Mouse (Mus musculus) lung, embryonic 16.5 days (tissue): ENCODE results near the gene Pnmal1. TPM values are rescaled to one million over a fixed set of nuclear protein-coding genes. Genes with fewer than 3 reads are reported as not detected.

Source experiments
- ATAC-seq: fragments of 200-750 bp; cut with Nextera tagmentation; 2 replicates; pipeline ENCODE4 v1.8.0; 2017; ENCODE audit warnings: low read depth, mild to moderate bottlenecking, moderate library complexity
- H3K27ac ChIP-seq: fragments of 300-500 bp; sonication (generic); 2 replicates; pipeline ENCODE4 v1.5.1; 2014; ENCODE audit warnings: mild to moderate bottlenecking, control low read depth, low read length
- H3K27me3 ChIP-seq: fragments of 300-500 bp; sonication (generic); 2 replicates; pipeline ENCODE4 v1.6.1; 2014; ENCODE audit warnings: low read depth, low read length, mixed read lengths; ENCODE audit not compliant: control insufficient read depth, insufficient read depth
- H3K36me3 ChIP-seq: fragments of 300-500 bp; sonication (generic); 2 replicates; pipeline ENCODE4 v1.6.1; 2014; ENCODE audit warnings: low read length; ENCODE audit not compliant: control insufficient read depth, insufficient read depth
- H3K4me1 ChIP-seq: fragments of 300-500 bp; sonication (generic); replicated peaks from 2 replicates; pipeline ENCODE4 v1.6.1; 2014; ENCODE audit warnings: low read length, mixed read lengths; ENCODE audit not compliant: control insufficient read depth, insufficient read depth
- H3K4me2 ChIP-seq: fragments of 300-500 bp; sonication (generic); 2 replicates; pipeline ENCODE4 v1.6.1; 2014; ENCODE audit warnings: low read depth, low read length, control low read depth
- H3K4me3 ChIP-seq: fragments of 300-500 bp; sonication (generic); 2 replicates; pipeline ENCODE4 v1.5.1; 2014; ENCODE audit warnings: mild to moderate bottlenecking, low read length, control low read depth
- H3K9ac ChIP-seq: fragments of 300-500 bp; sonication (generic); 2 replicates; pipeline ENCODE4 v1.6.1; 2014; ENCODE audit warnings: low read length, control low read depth
- H3K9me3 ChIP-seq: fragments of 300-500 bp; sonication (generic); 2 replicates; pipeline ENCODE4 v1.6.1; 2016; ENCODE audit warnings: low read length; ENCODE audit not compliant: control insufficient read depth
- WGBS: fragments of 180-500 bp; shearing (Covaris S2); extraction: QIAGEN DNeasy Blood & Tissue Kit; methylation state at CpG from one replicate; pipeline ENCODE4 v1.1.7; 2014; 5-methylcytosine and 5-hydroxymethylcytosine counted together
- polyA plus RNA-seq: library from polyadenylated mRNA; unstranded; fragments of >200 nt; fragmentation: Nextera tagmentation; extraction: Ambion mirVana; gene quantifications from 2 replicates; pipeline ENCODE4 v1.2.1, GENCODE M21; 2015

Pnmal1 gene
- polyA plus RNA-seq, 1 experiment from 2014 or later, result 0.20 TPM

- ATAC-seq, result peak; percentile 32
- Histone ChIP-seq H3K9ac (no peak overlapping the region), H3K9me3 (no peaks in the 10 kb centered on the region), H3K4me3 (no peak overlapping the region), H3K36me3 (no peaks in the 10 kb centered on the region), H3K27ac (peak overlapping the region; percentile 15; the same call in 1 of the 2 replicates), H3K4me1 (peaks cover 25% of the 10 kb centered on the region), H3K27me3 (no peaks in the 10 kb centered on the region), H3K4me2 (no peak overlapping the region)
- 37% methylated on average over 3 of the region's 3 CpGs for WGBS
Observed at GRCm38 (mm10) chr7:16988405-16988804, 28.9 kb downstream of the Pnmal1 start.

- Histone ChIP-seq H3K36me3 (no peaks in the 10 kb centered on the region), H3K9ac (peak overlapping the region; percentile 49), H3K27ac (peak overlapping the region; percentile 75), H3K9me3 (no peaks in the 10 kb centered on the region), H3K4me3 (no peak overlapping the region), H3K4me2 (peak overlapping the region; percentile 3; the same call in 1 of the 2 replicates), H3K27me3 (no peaks in the 10 kb centered on the region), H3K4me1 (peaks cover 30% of the 10 kb centered on the region)
- 23% methylated on average over 15 of the region's 15 CpGs for WGBS
- no peak for ATAC-seq
Observed at GRCm38 (mm10) chr7:16990006-16990744, 30.7 kb downstream of the Pnmal1 start.

GRCm38 (mm10) chr7:16991681-16992450 is 32.4 kb downstream of the Pnmal1 start:
- peak overlapping the region; percentile 91 for H3K27ac ChIP-seq
- peak; percentile 72 for ATAC-seq
- H3K27me3 ChIP-seq, result no peaks in the 10 kb centered on the region
- H3K9me3 ChIP-seq, result no peaks in the 10 kb centered on the region
- no peaks in the 10 kb centered on the region for H3K36me3 ChIP-seq
- H3K9ac ChIP-seq, result peak overlapping the region; percentile 6
- peaks cover 44% of the 10 kb centered on the region for H3K4me1 ChIP-seq
- 34% methylated on average over 18 of the region's 18 CpGs for WGBS
- H3K4me3 ChIP-seq, result no peak overlapping the region
- peak overlapping the region; percentile 3; the same call in 1 of the 2 replicates for H3K4me2 ChIP-seq

GRCm38 (mm10) chr7:16992451-16992807 is 33.0 kb downstream of the Pnmal1 start, which contains the start of gene Ccdc8:
TSS of gene Ccdc8 (plus strand) at chr7:16992708.
- no peaks in the 10 kb centered on the region for H3K9me3 ChIP-seq
- peaks cover 47% of the 10 kb centered on the region for H3K4me1 ChIP-seq
- WGBS, result 85% methylated on average over 5 of the region's 5 CpGs
- H3K27me3 ChIP-seq, result no peaks in the 10 kb centered on the region
- ATAC-seq, result no peak
- no peaks in the 10 kb centered on the region; the same call in 1 of the 2 replicates for H3K36me3 ChIP-seq
- peak within 1 kb of the TSS; percentile 84 for H3K9ac ChIP-seq
- H3K27ac ChIP-seq, result peak within 1 kb of the TSS; percentile 91
- peak within 1 kb of the TSS; percentile 77 for H3K4me3 ChIP-seq
- peak within 1 kb of the TSS; percentile 85 for H3K4me2 ChIP-seq

GRCm38 (mm10) chr7:16993651-16994399 is 34.3 kb downstream of the Pnmal1 start:
- peak overlapping the region; percentile 85 for H3K4me2 ChIP-seq
- peaks cover 48% of the 10 kb centered on the region for H3K4me1 ChIP-seq
- peak overlapping the region; percentile 84 for H3K9ac ChIP-seq
- no peaks in the 10 kb centered on the region for H3K27me3 ChIP-seq
- under 1% methylated on average over 27 of the region's 27 CpGs for WGBS
- peaks cover 2% of the 10 kb centered on the region for H3K36me3 ChIP-seq
- peak; percentile 95 for ATAC-seq
- H3K4me3 ChIP-seq, result peak overlapping the region; percentile 77
- peak overlapping the region; percentile 91 for H3K27ac ChIP-seq
- no peaks in the 10 kb centered on the region for H3K9me3 ChIP-seq

- H3K4me3 ChIP-seq, result peak overlapping the region; percentile 77
- H3K36me3 ChIP-seq, result peaks cover 5% of the 10 kb centered on the region
- peak overlapping the region; percentile 85 for H3K4me2 ChIP-seq
- WGBS, result 3% methylated on average over 20 of the region's 20 CpGs
- peaks cover 53% of the 10 kb centered on the region for H3K4me1 ChIP-seq
- peak overlapping the region; percentile 91 for H3K27ac ChIP-seq
- no peaks in the 10 kb centered on the region for H3K27me3 ChIP-seq
- H3K9ac ChIP-seq, result peak overlapping the region; percentile 84
- no peak for ATAC-seq
- H3K9me3 ChIP-seq, result no peaks in the 10 kb centered on the region
Observed at GRCm38 (mm10) chr7:16994400-16994799, 34.9 kb downstream of the Pnmal1 start.

GRCm38 (mm10) chr7:16995345-16995744 is 35.9 kb downstream of the Pnmal1 start:
- Histone ChIP-seq H3K4me1 (peaks cover 51% of the 10 kb centered on the region), H3K4me2 (peak overlapping the region; percentile 85), H3K27me3 (no peaks in the 10 kb centered on the region), H3K9me3 (no peaks in the 10 kb centered on the region), H3K36me3 (peaks cover 6% of the 10 kb centered on the region), H3K27ac (no peak overlapping the region), H3K4me3 (peak overlapping the region; percentile 77), H3K9ac (peak overlapping the region; percentile 84)
- ATAC-seq, result no peak
- 56% methylated on average over 4 of the region's 4 CpGs for WGBS

GRCm38 (mm10) chr7:16999233-16999632 is 39.8 kb downstream of the Pnmal1 start:
- Histone ChIP-seq H3K9ac (no peak overlapping the region), H3K4me2 (no peak overlapping the region), H3K36me3 (peaks cover 19% of the 10 kb centered on the region), H3K4me3 (no peak overlapping the region), H3K9me3 (no peaks in the 10 kb centered on the region), H3K27ac (no peak overlapping the region), H3K4me1 (peaks cover 36% of the 10 kb centered on the region), H3K27me3 (no peaks in the 10 kb centered on the region)
- 62% methylated on average over 4 of the region's 4 CpGs for WGBS
- ATAC-seq, result no peak

- H3K4me2 ChIP-seq, result no peak overlapping the region
- no peak overlapping the region for H3K9ac ChIP-seq
- H3K36me3 ChIP-seq, result peaks cover 22% of the 10 kb centered on the region
- no peaks in the 10 kb centered on the region for H3K9me3 ChIP-seq
- no peak for ATAC-seq
- H3K27ac ChIP-seq, result no peak overlapping the region
- H3K4me1 ChIP-seq, result peaks cover 36% of the 10 kb centered on the region
- 26% methylated on average over 4 of the region's 4 CpGs for WGBS
- no peak overlapping the region for H3K4me3 ChIP-seq
- no peaks in the 10 kb centered on the region for H3K27me3 ChIP-seq
Observed at GRCm38 (mm10) chr7:16999650-17000049, 40.2 kb downstream of the Pnmal1 start.
